In the genomic region with DNA sequence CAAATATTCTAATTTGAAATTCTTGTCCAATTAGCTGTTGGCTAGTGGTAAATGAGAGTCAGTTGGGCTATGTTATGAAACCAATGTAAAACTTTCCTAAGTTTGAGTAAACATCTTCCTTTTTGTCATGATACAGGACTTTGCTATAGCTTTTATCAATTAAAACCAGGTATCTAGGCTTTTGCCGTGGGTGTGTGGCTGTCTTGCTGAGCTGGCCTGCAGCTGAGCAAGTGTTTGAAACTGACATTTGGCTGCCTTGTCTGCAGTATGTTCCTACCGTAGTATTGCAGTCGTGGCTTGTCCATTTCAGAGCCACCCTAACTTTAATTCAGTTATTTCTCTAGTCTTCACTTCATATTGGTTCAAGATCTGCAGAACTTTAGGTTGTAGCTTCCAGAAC, we compare ENCODE assay signal across 27 mouse cellular contexts. TPM values are rescaled to one million over a fixed set of nuclear protein-coding genes. Genes with fewer than 3 reads are reported as not detected.
DNase-seq lines count a peak whose midpoint lies in the region; ATAC-seq and TF ChIP-seq lines count a peak whose summit lies in the region.
"Had no signal": no experiment of that assay in that cellular context is flagged by ENCODE, and none has a peak within 500 bp of the region (broad histone marks: within the 10 kb centered on the region; RNA-seq: fewer than 3 reads in every experiment).

No protein-coding gene starts in this region.

- no peak overlapping the region for H3K9ac ChIP-seq in MEL (ENCODE audit: control insufficient read depth, low read depth, low read length, poor library complexity, severe bottlenecking)
- H3K9ac ChIP-seq: embryonic facial prominence, embryonic 13.5 days; embryonic facial prominence, embryonic 15.5 days; forebrain, embryonic 12.5 days had no signal

- H3K27me3 ChIP-seq in MEL (ENCODE audit: control insufficient read depth in 1 of 2, insufficient read depth in 2 of 2, low read length in 2 of 2), result no peaks in the 10 kb centered on the region
- H3K27me3 ChIP-seq: CH12.LX; embryonic facial prominence, embryonic 13.5 days; embryonic facial prominence, embryonic 15.5 days; forebrain, embryonic 12.5 days; Patski had no signal

- peak; percentile 53; the same call in 1 of the 2 replicates for ATAC-seq in megakaryocyte-erythroid progenitor cell, adult 5-6 weeks (replicated peaks; ENCODE audit: low FRiP score, low TSS enrichment, poor library complexity, severe bottlenecking)
- ATAC-seq: activated CD4-positive, CD25-positive, alpha-beta regulatory T cell, adult 4 months; CD4-positive, CD25-positive, alpha-beta regulatory T cell, adult 4 months; forebrain, embryonic 14.5 days; forebrain, embryonic 16.5 days; Patski had no signal

- H3K4me1 ChIP-seq in MEL (ENCODE audit: control insufficient read depth in 1 of 2, insufficient read depth in 2 of 2, low read length in 2 of 2), result peaks cover 10 to 14% of the 10 kb centered on the region in 2 experiments
- H3K4me1 ChIP-seq: forebrain, embryonic 12.5 days had no signal

- peaks cover 11 to 14% of the 10 kb centered on the region in 2 experiments for H3K36me3 ChIP-seq in MEL (ENCODE audit: control insufficient read depth in 1 of 2, insufficient read depth in 2 of 2, low read length in 2 of 2)
- H3K36me3 ChIP-seq: embryonic facial prominence, embryonic 13.5 days; embryonic facial prominence, embryonic 15.5 days; forebrain, embryonic 12.5 days had no signal

- no peak overlapping the region for H3K4me3 ChIP-seq in MEL (ENCODE audit: control insufficient read depth in 1 of 2, insufficient read depth in 1 of 2, low read depth in 2 of 2, low read length in 2 of 2)
- H3K4me3 ChIP-seq: embryonic facial prominence, embryonic 13.5 days; embryonic facial prominence, embryonic 15.5 days; erythroblast, embryonic 14.5 days; forebrain, embryonic 10.5 days; forebrain, embryonic 12.5 days had no signal

- no peak for TF ChIP-seq POLR2A in MEL (IDR thresholded peaks at IDR 0.05; ENCODE audit: control insufficient read depth in 1 of 2, insufficient read depth in 1 of 2, low read depth in 1 of 2, low read length in 2 of 2, poor library complexity in 1 of 2)

- TF ChIP-seq RAD21 in MEL (IDR thresholded peaks at IDR 0.05; ENCODE audit: low read depth, low read length), result no peak

- DNase-seq in 416B (ENCODE audit: low read depth) (peak; percentile 5), MEL (ENCODE audit: low read depth, low spot score) (peak; percentile 37)
- DNase-seq in adrenal gland, postnatal 25 days, result no peak
- no peak for DNase-seq in kidney, adult 11 months
- DNase-seq: adrenal gland, adult 8-10 months; adrenal gland, postnatal 14 days; B cell, adult 2 months; cerebellum, adult 11 months; cerebellum, adult 18-20 months; cerebellum, adult 8-10 months; cerebellum, adult 9-11 months; cerebellum, postnatal 14 days; cerebellum, postnatal 36 days; embryo, embryonic 11 days had no signal

- no peak; a peak in 1 of 4 replicates for TF ChIP-seq EP300 in MEL (IDR thresholded peaks at IDR 0.05; ENCODE audit: low read depth in 1 of 2, low read length in 2 of 2)

- H3K27ac ChIP-seq in MEL (ENCODE audit: control insufficient read depth, low read depth, low read length), result no peak overlapping the region
- H3K27ac ChIP-seq: embryonic facial prominence, embryonic 13.5 days; embryonic facial prominence, embryonic 15.5 days; forebrain, embryonic 10.5 days; forebrain, embryonic 12.5 days had no signal

- no peak for TF ChIP-seq CTCF in MEL (IDR thresholded peaks at IDR 0.05 in 2 of 3, conservative IDR thresholded peaks at IDR 0.05 in 1 of 3; ENCODE audit: control insufficient read depth in 1 of 3, insufficient read depth in 1 of 3, low read depth in 2 of 3, low read length in 3 of 3, poor library complexity in 1 of 3, severe bottlenecking in 1 of 3)

- H3K9me3 ChIP-seq in MEL (replicated peaks; ENCODE audit: insufficient read depth, low read length), result no peaks in the 10 kb centered on the region
- H3K9me3 ChIP-seq: embryonic facial prominence, embryonic 13.5 days; embryonic facial prominence, embryonic 15.5 days; forebrain, embryonic 10.5 days; forebrain, embryonic 12.5 days; G1E had no signal

- H3K79me2 ChIP-seq in MEL (ENCODE audit: control insufficient read depth, insufficient read depth, low read length, poor library complexity), result no peaks in the 10 kb centered on the region

TF ChIP-seq in MEL, 35 proteins besides CTCF, POLR2A, EP300 and RAD21:
- TF ChIP-seq ZKSCAN1 (IDR thresholded peaks at IDR 0.05; ENCODE audit: low read depth, low read length) (no peak), MYB (IDR thresholded peaks at IDR 0.05; ENCODE audit: low read depth, low read length) (no peak), SIN3A (IDR thresholded peaks at IDR 0.05; ENCODE audit: low read length) (no peak), ZNF384 (IDR thresholded peaks at IDR 0.05; ENCODE audit: low read depth, low read length) (no peak), KAT2A (conservative IDR thresholded peaks at IDR 0.05; ENCODE audit: low read depth, low read length) (no peak), RCOR1 (IDR thresholded peaks at IDR 0.05; ENCODE audit: low read depth, low read length) (no peak), TAL1 (IDR thresholded peaks at IDR 0.05; ENCODE audit: low read length) (no peak), MYC (IDR thresholded peaks at IDR 0.05; ENCODE audit: low read depth, low read length) (no peak), MAX (IDR thresholded peaks at IDR 0.05; ENCODE audit: low read length) (no peak), MXI1 (IDR thresholded peaks at IDR 0.05; ENCODE audit: low read depth, low read length) (no peak), GABPA (IDR thresholded peaks at IDR 0.05; ENCODE audit: low read depth, low read length) (no peak), JUND (IDR thresholded peaks at IDR 0.05; ENCODE audit: low read depth, low read length) (no peak), HCFC1 (IDR thresholded peaks at IDR 0.05; ENCODE audit: low read depth, low read length) (no peak), POLR2AphosphoS5 (IDR thresholded peaks at IDR 0.05; ENCODE audit: borderline replicate concordance, low read depth, low read length) (no peak), MAFK (IDR thresholded peaks at IDR 0.05; ENCODE audit: borderline replicate concordance, low read depth, low read length) (no peak), MAZ (IDR thresholded peaks at IDR 0.05; ENCODE audit: low read depth, low read length) (no peak), POLR2AphosphoS2 (IDR thresholded peaks at IDR 0.05; ENCODE audit: low read length) (no peak), GATA1 (IDR thresholded peaks at IDR 0.05; ENCODE audit: low read depth, low read length) (no peak)

RNA-seq across cellular contexts. Expression of a gene that starts 32.1 kb away (rescaled TPM):
- 33.8 and 42.8 TPM in 2 replicates for total RNA-seq in MEL (2012; rRNA removed)
- 100 to 1,000 TPM in 1 of 2 experiments, 10 to 100 TPM in 1; 37.2 to 119 TPM for polyA plus RNA-seq in MEL (2012; ENCODE audit: insufficient read depth in 1 of 2, insufficient read length in 2 of 2, low read depth in 1 of 2, low replicate concordance in 2 of 2, missing spikeins in 1 of 2)
- total RNA-seq in megakaryocyte-erythroid progenitor cell, adult 5-6 weeks (2014; fragmentation: Nextera tagmentation), result 56.4 and 65.4 TPM in 2 replicates
- 39.6 and 54.3 TPM in 2 replicates for total RNA-seq in megakaryocyte-erythroid progenitor cell, adult 5-6 weeks (2017)
- 36.8 and 38.4 TPM in 2 replicates for total RNA-seq in adrenal gland, postnatal 25 days (2021)

RNA-seq across cellular contexts. Expression of a gene that starts 32.4 kb away (rescaled TPM):
- 101 and 109 TPM in 2 replicates for total RNA-seq in MEL (2012; rRNA removed)
- polyA plus RNA-seq in MEL (2012; ENCODE audit: insufficient read depth in 1 of 2, insufficient read length in 2 of 2, low read depth in 1 of 2, low replicate concordance in 2 of 2, missing spikeins in 1 of 2), result 100 to 1,000 TPM in 1 of 2 experiments, 10 to 100 TPM in 1; 95.6 to 114 TPM
- 80.1 and 80.5 TPM in 2 replicates for total RNA-seq in megakaryocyte-erythroid progenitor cell, adult 5-6 weeks (2014; fragmentation: Nextera tagmentation)
- total RNA-seq in megakaryocyte-erythroid progenitor cell, adult 5-6 weeks (2017), result 66.1 and 68.1 TPM in 2 replicates
- 50.3 and 50.9 TPM in 2 replicates for total RNA-seq in adrenal gland, postnatal 25 days (2021)

Comparison
In these comparisons a context has a peak if more than half of its experiments do, and no peak if none do; other contexts are left out.
1. DNase-seq: peak in 416B (single experiment) and MEL (single experiment); none in adrenal gland, postnatal 25 days (single experiment) and kidney, adult 11 months (single experiment).